Mouse (Mus musculus): ENCODE measurements around the gene Grik2. TPM values are rescaled to one million over a fixed set of nuclear protein-coding genes. Genes with fewer than 3 reads are reported as not detected.

Gene Grik2
- polyA plus RNA-seq, 1 experiment from 2014 or later: 8.9 TPM

- Histone ChIP-seq H3K9me3 (ENCODE audit: control insufficient read depth, low read depth, low read length) (no peaks in the 10 kb centered on the region), H3K4me2 (replicated peaks; ENCODE audit: low read depth, low read length) (no peak overlapping the region), H3K4me3 (ENCODE audit: low read depth, low read length) (no peak overlapping the region), H3K4me1 (ENCODE audit: control insufficient read depth, insufficient read depth, low read length) (no peaks in the 10 kb centered on the region), H3K36me3 (ENCODE audit: control insufficient read depth, insufficient read depth, low read length) (no peaks in the 10 kb centered on the region), H3K9ac (replicated peaks; ENCODE audit: low read depth, low read length) (no peak overlapping the region), H3K27ac (ENCODE audit: low read length) (no peak overlapping the region), H3K27me3 (ENCODE audit: control insufficient read depth, insufficient read depth, low read length) (no peaks in the 10 kb centered on the region)
- WGBS: 3% methylated on average over 1 of the region's 1 CpGs
- ATAC-seq (ENCODE audit: insufficient number of reproducible peaks, insufficient read depth, low FRiP score, low read depth): no peak
Measured at GRCm38 (mm10) chr10:49131311-49131710, 657.3 kb downstream of the Grik2 start.

- H3K4me2 ChIP-seq (replicated peaks; ENCODE audit: low read depth, low read length): no peak overlapping the region
- H3K27ac ChIP-seq (ENCODE audit: low read length): no peak overlapping the region
- H3K4me1 ChIP-seq (ENCODE audit: control insufficient read depth, insufficient read depth, low read length): no peaks in the 10 kb centered on the region
- no peaks in the 10 kb centered on the region for H3K9me3 ChIP-seq (ENCODE audit: control insufficient read depth, low read depth, low read length)
- H3K36me3 ChIP-seq (ENCODE audit: control insufficient read depth, insufficient read depth, low read length): no peaks in the 10 kb centered on the region
- H3K4me3 ChIP-seq (ENCODE audit: low read depth, low read length): no peak overlapping the region
- no peaks in the 10 kb centered on the region for H3K27me3 ChIP-seq (ENCODE audit: control insufficient read depth, insufficient read depth, low read length)
- H3K9ac ChIP-seq (replicated peaks; ENCODE audit: low read depth, low read length): no peak overlapping the region
- ATAC-seq (ENCODE audit: insufficient number of reproducible peaks, insufficient read depth, low FRiP score, low read depth): no peak
Measured at GRCm38 (mm10) chr10:49050339-49050738, 738.2 kb downstream of the Grik2 start.

- Histone ChIP-seq H3K27me3 (ENCODE audit: control insufficient read depth, insufficient read depth, low read length) (no peaks in the 10 kb centered on the region), H3K9ac (replicated peaks; ENCODE audit: low read depth, low read length) (no peak overlapping the region), H3K27ac (ENCODE audit: low read length) (no peak overlapping the region), H3K9me3 (ENCODE audit: control insufficient read depth, low read depth, low read length) (no peaks in the 10 kb centered on the region), H3K4me3 (ENCODE audit: low read depth, low read length) (no peak overlapping the region), H3K4me2 (replicated peaks; ENCODE audit: low read depth, low read length) (no peak overlapping the region), H3K36me3 (ENCODE audit: control insufficient read depth, insufficient read depth, low read length) (no peaks in the 10 kb centered on the region), H3K4me1 (ENCODE audit: control insufficient read depth, insufficient read depth, low read length) (no peaks in the 10 kb centered on the region)
- ATAC-seq (ENCODE audit: insufficient number of reproducible peaks, insufficient read depth, low FRiP score, low read depth): no peak
Measured at GRCm38 (mm10) chr10:49049391-49049790, 739.2 kb downstream of the Grik2 start.

Measured in stomach, embryonic 14.5 days (tissue).